ENCODE assay signal across 11 mouse cellular contexts in genomic region chr15:102370727-102371126, GRCm38 (mm10). TPM values are rescaled to one million over a fixed set of nuclear protein-coding genes. Genes with fewer than 3 reads are reported as not detected.
DNase-seq lines count a peak whose midpoint lies in the region; ATAC-seq and TF ChIP-seq lines count a peak whose summit lies in the region.
"Had no signal": no experiment of that assay in that cellular context is flagged by ENCODE, and none has a peak within 500 bp of the region (broad histone marks: within the 10 kb centered on the region; RNA-seq: fewer than 3 reads in every experiment).

No protein-coding gene starts in this region.

- H3K4me2 ChIP-seq in heart, embryonic 11.5 days: peak overlapping the region; percentile 43
- no peak overlapping the region for H3K4me2 ChIP-seq in midbrain, postnatal 0 days (ENCODE audit: low read depth, low read length, poor library complexity, severe bottlenecking)
- no peak overlapping the region for H3K4me2 ChIP-seq in midbrain, embryonic 14.5 days (ENCODE audit: low read length)
- H3K4me2 ChIP-seq in intestine, postnatal 0 days (replicated peaks; ENCODE audit: low read depth): 0 out of 2 replicates have a peak overlapping the region, but pooled peaks have one; percentile 9

- 0 out of 2 replicates have a peak overlapping the region, but pooled peaks have one; percentile 1 for H3K4me3 ChIP-seq in heart, embryonic 11.5 days (ENCODE audit: low read depth, low read length)
- H3K4me3 ChIP-seq in midbrain, postnatal 0 days (ENCODE audit: low read depth, low read length): no peak overlapping the region
- no peak overlapping the region for H3K4me3 ChIP-seq in midbrain, embryonic 14.5 days (replicated peaks; ENCODE audit: low read depth, low read length)
- H3K4me3 ChIP-seq in intestine, postnatal 0 days (ENCODE audit: low read depth, low read length): no peak overlapping the region

- peaks cover 17% of the 10 kb centered on the region for H3K27me3 ChIP-seq in heart, embryonic 11.5 days (ENCODE audit: control insufficient read depth, insufficient read depth, low read length)
- H3K27me3 ChIP-seq in midbrain, postnatal 0 days (ENCODE audit: insufficient read depth, low read length): peaks cover 12% of the 10 kb centered on the region
- H3K27me3 ChIP-seq in midbrain, embryonic 14.5 days (ENCODE audit: control insufficient read depth, insufficient read depth, low read length): peaks cover 5% of the 10 kb centered on the region; the same call in 1 of the 2 replicates
- no peaks in the 10 kb centered on the region; the same call in 1 of the 2 replicates for H3K27me3 ChIP-seq in intestine, postnatal 0 days (replicated peaks; ENCODE audit: control insufficient read depth, insufficient read depth, low read length)

- no peaks in the 10 kb centered on the region for H3K36me3 ChIP-seq in heart, embryonic 11.5 days (ENCODE audit: control insufficient read depth, insufficient read depth, low read length)
- H3K36me3 ChIP-seq in midbrain, postnatal 0 days (ENCODE audit: insufficient read depth, low read length): no peaks in the 10 kb centered on the region
- H3K36me3 ChIP-seq in midbrain, embryonic 14.5 days (ENCODE audit: control insufficient read depth, insufficient read depth, low read length): no peaks in the 10 kb centered on the region
- no peaks in the 10 kb centered on the region for H3K36me3 ChIP-seq in intestine, postnatal 0 days (ENCODE audit: control insufficient read depth, insufficient read depth)

- DNase-seq in heart, postnatal 25 days (ENCODE audit: low spot score): no peak
- DNase-seq in midbrain, postnatal 0 days (ENCODE audit: low spot score): no peak
- no peak for DNase-seq in midbrain, embryonic 14.5 days
- peak; percentile 78 for DNase-seq in yolk sac, embryonic 10.5 days (ENCODE audit: low spot score)
- no peak for DNase-seq in retina, embryonic 14.5 days (ENCODE audit: low spot score)
- no peak for DNase-seq in urinary bladder, postnatal 25 days (ENCODE audit: low spot score)
- DNase-seq: B cell, adult 2 months; heart, postnatal 10 days; lung, postnatal 4 days had no signal

- H3K4me1 ChIP-seq in heart, embryonic 11.5 days (ENCODE audit: control insufficient read depth, insufficient read depth, low read length): peaks cover 17% of the 10 kb centered on the region
- H3K4me1 ChIP-seq in midbrain, postnatal 0 days (ENCODE audit: insufficient read depth, low read length): no peaks in the 10 kb centered on the region
- H3K4me1 ChIP-seq in midbrain, embryonic 14.5 days (ENCODE audit: control insufficient read depth, insufficient read depth, low read length): 0 out of 2 replicates have a peak, but pooled peaks cover 5% of the 10 kb centered on the region
- H3K4me1 ChIP-seq in intestine, postnatal 0 days (replicated peaks; ENCODE audit: control insufficient read depth, insufficient read depth, low read length): no peaks in the 10 kb centered on the region

- ATAC-seq in heart, embryonic 11.5 days (replicated peaks; ENCODE audit: insufficient number of reproducible peaks, low FRiP score, low TSS enrichment): no peak
- ATAC-seq in midbrain, postnatal 0 days (ENCODE audit: low FRiP score): no peak
- no peak for ATAC-seq in midbrain, embryonic 14.5 days (ENCODE audit: low FRiP score, low TSS enrichment)
- ATAC-seq in intestine, postnatal 0 days: peak; percentile 31; the same call in 1 of the 2 replicates

- peak overlapping the region; percentile 53; the same call in 1 of the 2 replicates for H3K9ac ChIP-seq in heart, embryonic 11.5 days (ENCODE audit: low read depth, low read length)
- 0 out of 2 replicates have a peak overlapping the region, but pooled peaks have one; percentile 33 for H3K9ac ChIP-seq in midbrain, postnatal 0 days (replicated peaks; ENCODE audit: low read length, poor library complexity, severe bottlenecking)
- no peak overlapping the region for H3K9ac ChIP-seq in midbrain, embryonic 14.5 days (replicated peaks; ENCODE audit: low read length)
- H3K9ac ChIP-seq in intestine, postnatal 0 days (ENCODE audit: low read depth, low read length): 0 out of 2 replicates have a peak overlapping the region, but pooled peaks have one; percentile 0

- no peak overlapping the region for H3K27ac ChIP-seq in heart, embryonic 11.5 days (ENCODE audit: low read depth, low read length)
- no peak overlapping the region for H3K27ac ChIP-seq in midbrain, postnatal 0 days (ENCODE audit: low read depth, low read length)
- H3K27ac ChIP-seq in midbrain, embryonic 14.5 days (replicated peaks; ENCODE audit: low read depth, low read length): no peak overlapping the region
- H3K27ac ChIP-seq in intestine, postnatal 0 days (ENCODE audit: low read depth, low read length): no peak overlapping the region

- intact Hi-C loops in heart, postnatal 25 days (cut with DNase I): no loop called here

- TF ChIP-seq CTCF in midbrain, postnatal 0 days (IDR thresholded peaks at IDR 0.05): no peak
- no peak for TF ChIP-seq CTCF in intestine, postnatal 0 days (IDR thresholded peaks at IDR 0.05; ENCODE audit: low read depth)

- WGBS in heart, embryonic 11.5 days (ENCODE audit: insufficient replicate concordance): 5% methylated on average over 10 of the region's 10 CpGs
- WGBS in midbrain, postnatal 0 days: 15% methylated on average over 10 of the region's 10 CpGs
- WGBS in midbrain, embryonic 14.5 days: 10% methylated on average over 10 of the region's 10 CpGs
- 5% methylated on average over 10 of the region's 10 CpGs for WGBS in intestine, postnatal 0 days

- no peaks in the 10 kb centered on the region for H3K9me3 ChIP-seq in heart, embryonic 11.5 days (replicated peaks; ENCODE audit: control insufficient read depth, low read length)
- H3K9me3 ChIP-seq in midbrain, postnatal 0 days (ENCODE audit: low read length): no peaks in the 10 kb centered on the region
- H3K9me3 ChIP-seq in midbrain, embryonic 14.5 days (ENCODE audit: control insufficient read depth, low read length): no peaks in the 10 kb centered on the region
- H3K9me3 ChIP-seq in intestine, postnatal 0 days (ENCODE audit: control insufficient read depth): no peaks in the 10 kb centered on the region

RNA-seq across cellular contexts. Expression of gene Sp7, which starts 3.7 kb away (rescaled TPM):
- 0.20 and 0.52 TPM in 2 replicates for polyA plus RNA-seq in heart, embryonic 11.5 days (2014; fragmentation: Nextera tagmentation; extraction: Ambion mirVana)
- not detected for total RNA-seq in heart, postnatal 25 days (2021)
- 0.47 and 0.60 TPM in 2 replicates for total RNA-seq in midbrain, postnatal 0 days (2014; rRNA removed)
- polyA plus RNA-seq in midbrain, postnatal 0 days (2015; fragmentation: Nextera tagmentation; extraction: Ambion mirVana): 0.10 and 0.31 TPM in 2 replicates
- polyA plus RNA-seq in midbrain, embryonic 14.5 days (2014; fragmentation: Nextera tagmentation; extraction: Ambion mirVana): 0.21 TPM in 1 of 2 replicates, not detected in the other
- polyA plus RNA-seq in intestine, postnatal 0 days (2015; fragmentation: Nextera tagmentation; extraction: Ambion mirVana): 0.07 and 0.14 TPM in 2 replicates
- total RNA-seq: heart, postnatal 10 days had no signal

RNA-seq across cellular contexts. Expression of gene Aaas, which starts 20.2 kb away (rescaled TPM):
- 62.9 and 64.9 TPM in 2 replicates for polyA plus RNA-seq in heart, embryonic 11.5 days (2014; fragmentation: Nextera tagmentation; extraction: Ambion mirVana)
- 10 to 100 TPM; 10.2 to 11.2 TPM for total RNA-seq in heart, postnatal 25 days (2021)
- 21.8 and 31.1 TPM in 2 replicates for total RNA-seq in midbrain, postnatal 0 days (2014; rRNA removed)
- polyA plus RNA-seq in midbrain, postnatal 0 days (2015; fragmentation: Nextera tagmentation; extraction: Ambion mirVana): 30.1 and 32.8 TPM in 2 replicates
- 27.6 and 30.6 TPM in 2 replicates for polyA plus RNA-seq in midbrain, embryonic 14.5 days (2014; fragmentation: Nextera tagmentation; extraction: Ambion mirVana)
- polyA plus RNA-seq in intestine, postnatal 0 days (2015; fragmentation: Nextera tagmentation; extraction: Ambion mirVana): 15.0 and 16.8 TPM in 2 replicates

RNA-seq across cellular contexts. Expression of gene Sp1, which starts 35.2 kb away (rescaled TPM):
- 7.5 and 8.1 TPM in 2 replicates for polyA plus RNA-seq in heart, embryonic 11.5 days (2014; fragmentation: Nextera tagmentation; extraction: Ambion mirVana)
- 10 to 100 TPM; 42.7 to 44.4 TPM for total RNA-seq in heart, postnatal 25 days (2021)
- total RNA-seq in midbrain, postnatal 0 days (2014; rRNA removed): 20.9 and 25.6 TPM in 2 replicates
- 2.2 and 2.8 TPM in 2 replicates for polyA plus RNA-seq in midbrain, postnatal 0 days (2015; fragmentation: Nextera tagmentation; extraction: Ambion mirVana)
- polyA plus RNA-seq in midbrain, embryonic 14.5 days (2014; fragmentation: Nextera tagmentation; extraction: Ambion mirVana): 6.0 and 7.4 TPM in 2 replicates
- polyA plus RNA-seq in intestine, postnatal 0 days (2015; fragmentation: Nextera tagmentation; extraction: Ambion mirVana): 5.6 and 5.8 TPM in 2 replicates

RNA-seq across cellular contexts. Expression of gene Myg1, which starts 39.2 kb away (rescaled TPM):
- polyA plus RNA-seq in heart, embryonic 11.5 days (2014; fragmentation: Nextera tagmentation; extraction: Ambion mirVana): 72.7 and 77.8 TPM in 2 replicates
- total RNA-seq in heart, postnatal 25 days (2021): 10 to 100 TPM; 21.3 to 23.1 TPM
- total RNA-seq in midbrain, postnatal 0 days (2014; rRNA removed): 63.1 and 69.1 TPM in 2 replicates
- 83.2 and 87.1 TPM in 2 replicates for polyA plus RNA-seq in midbrain, postnatal 0 days (2015; fragmentation: Nextera tagmentation; extraction: Ambion mirVana)
- 80.4 and 89.0 TPM in 2 replicates for polyA plus RNA-seq in midbrain, embryonic 14.5 days (2014; fragmentation: Nextera tagmentation; extraction: Ambion mirVana)
- 35.8 and 41.5 TPM in 2 replicates for polyA plus RNA-seq in intestine, postnatal 0 days (2015; fragmentation: Nextera tagmentation; extraction: Ambion mirVana)

RNA-seq across cellular contexts. Expression of gene Pfdn5, which starts 44.8 kb away (rescaled TPM):
- 307 and 350 TPM in 2 replicates for polyA plus RNA-seq in heart, embryonic 11.5 days (2014; fragmentation: Nextera tagmentation; extraction: Ambion mirVana)
- total RNA-seq in heart, postnatal 25 days (2021): 100 to 1,000 TPM; 284 to 288 TPM
- 145 and 153 TPM in 2 replicates for total RNA-seq in midbrain, postnatal 0 days (2014; rRNA removed)
- polyA plus RNA-seq in midbrain, postnatal 0 days (2015; fragmentation: Nextera tagmentation; extraction: Ambion mirVana): 525 and 567 TPM in 2 replicates
- 562 and 649 TPM in 2 replicates for polyA plus RNA-seq in midbrain, embryonic 14.5 days (2014; fragmentation: Nextera tagmentation; extraction: Ambion mirVana)
- 339 and 341 TPM in 2 replicates for polyA plus RNA-seq in intestine, postnatal 0 days (2015; fragmentation: Nextera tagmentation; extraction: Ambion mirVana)

Comparison
In these comparisons a context has a peak if more than half of its experiments do, and no peak if none do; other contexts are left out.
1. H3K4me2 ChIP-seq: peak in heart, embryonic 11.5 days (single experiment) and intestine, postnatal 0 days (single experiment); none in midbrain, postnatal 0 days (single experiment) and midbrain, embryonic 14.5 days (single experiment).